Mouse (Mus musculus) midbrain, embryonic 13.5 days (tissue): ENCODE data around the gene Gdf1. TPM values are rescaled to one million over a fixed set of nuclear protein-coding genes. Genes with fewer than 3 reads are reported as not detected.
A peak's percentile ranks its signal among the peaks of the same experiment; 100 is the strongest.

Source experiments
- ATAC-seq: fragments of 200-750 bp; cut with Nextera tagmentation; 2 replicates; pipeline ENCODE4 v1.8.0; 2017; ENCODE audit warnings: mild to moderate bottlenecking, moderate TSS enrichment, moderate library complexity
- H3K27ac ChIP-seq: fragments of 300-500 bp; sonication (generic); 2 replicates; pipeline ENCODE4 v1.5.1; 2015; ENCODE audit warnings: inconsistent platforms, mild to moderate bottlenecking, moderate library complexity
- H3K27me3 ChIP-seq: fragments of 300-500 bp; sonication (generic); 2 replicates; pipeline ENCODE4 v1.6.1; 2015; ENCODE audit warnings: mild to moderate bottlenecking, inconsistent platforms
- H3K36me3 ChIP-seq: fragments of 300-500 bp; sonication (generic); 2 replicates; pipeline ENCODE4 v1.6.1; 2015; ENCODE audit warnings: mild to moderate bottlenecking, inconsistent platforms
- H3K4me1 ChIP-seq: fragments of 300-500 bp; sonication (generic); replicated peaks from 2 replicates; pipeline ENCODE4 v1.6.1; 2015; ENCODE audit warnings: inconsistent platforms
- H3K4me2 ChIP-seq: fragments of 300-500 bp; sonication (generic); replicated peaks from 2 replicates; pipeline ENCODE4 v1.6.1; 2015; ENCODE audit warnings: moderate library complexity, mild to moderate bottlenecking, inconsistent platforms
- H3K4me3 ChIP-seq: fragments of 300-500 bp; sonication (generic); replicated peaks from 2 replicates; pipeline ENCODE4 v1.5.1; 2015; ENCODE audit warnings: mild to moderate bottlenecking, inconsistent platforms
- H3K9ac ChIP-seq: fragments of 300-500 bp; sonication (generic); replicated peaks from 2 replicates; pipeline ENCODE4 v1.6.1; 2015; ENCODE audit warnings: mild to moderate bottlenecking, inconsistent platforms
- H3K9me3 ChIP-seq: fragments of 300-500 bp; sonication (generic); 2 replicates; pipeline ENCODE4 v1.6.1; 2016; ENCODE audit warnings: mild to moderate bottlenecking, inconsistent platforms
- WGBS: fragments of 180-500 bp; shearing (Covaris S2); methylation state at CpG from one replicate; pipeline ENCODE4 v1.1.7; 2015; 5-methylcytosine and 5-hydroxymethylcytosine counted together
- polyA plus RNA-seq: library from polyadenylated mRNA; unstranded; fragments of >200 nt; fragmentation: Nextera tagmentation; extraction: Ambion mirVana; gene quantifications from 2 replicates; pipeline ENCODE4 v1.2.1, GENCODE M21; 2015

Gene Gdf1
- polyA plus RNA-seq, 1 experiment from 2014 or later: 6.0 TPM

DNA sequence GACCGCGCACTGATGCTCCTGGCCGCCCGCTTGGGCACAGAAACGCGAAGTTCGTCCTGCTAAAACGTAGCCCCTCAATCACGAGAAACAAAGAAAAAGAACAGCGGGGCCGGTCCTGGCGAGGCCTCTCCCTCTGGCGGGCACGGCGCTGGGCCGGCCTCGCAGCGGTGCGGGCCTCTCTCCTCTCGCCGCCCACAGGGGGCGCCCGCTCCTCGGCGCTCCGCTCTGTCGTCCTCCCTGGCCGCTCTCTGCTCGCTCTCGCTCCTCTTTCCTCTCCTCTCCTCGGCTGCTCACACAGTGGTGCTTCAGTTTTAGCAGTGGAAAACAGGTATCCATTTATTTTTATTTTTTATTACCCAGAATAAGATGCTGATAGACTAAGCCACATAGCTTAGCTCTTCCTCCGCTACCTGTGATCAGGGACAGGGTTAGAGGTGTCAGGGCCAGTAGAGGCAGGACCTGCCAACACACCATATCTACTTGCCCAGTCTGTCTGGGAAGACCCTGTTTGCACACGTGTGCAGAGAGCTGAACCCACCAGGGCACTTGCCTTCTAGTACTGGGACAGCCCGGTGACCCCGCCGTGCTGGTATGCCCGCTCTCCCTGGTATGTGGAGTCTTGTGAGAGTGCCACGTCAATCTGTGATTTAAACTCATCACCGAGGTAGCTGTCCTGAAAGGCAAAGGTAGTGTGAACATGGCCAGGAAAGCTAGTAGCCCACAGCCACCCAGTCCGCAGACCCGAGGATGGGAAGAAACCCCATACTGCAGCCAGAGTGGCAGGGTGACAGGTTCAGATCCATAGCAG, 2.7 kb downstream of the Gdf1 start:
- H3K4me2 ChIP-seq: 0 out of 2 replicates have a peak overlapping the region, but pooled peaks have one; percentile 17
- peaks cover 87% of the 10 kb centered on the region for H3K36me3 ChIP-seq
- H3K27me3 ChIP-seq: peaks cover 15% of the 10 kb centered on the region
- no peak overlapping the region for H3K4me3 ChIP-seq
- peak overlapping the region; percentile 52; the same call in 1 of the 2 replicates for H3K9ac ChIP-seq
- peaks cover 37% of the 10 kb centered on the region for H3K4me1 ChIP-seq
- ATAC-seq: peak; percentile 81
- 26% methylated on average over 36 of the region's 41 CpGs for WGBS
- H3K9me3 ChIP-seq: no peaks in the 10 kb centered on the region
- peak overlapping the region; percentile 71 for H3K27ac ChIP-seq

DNA sequence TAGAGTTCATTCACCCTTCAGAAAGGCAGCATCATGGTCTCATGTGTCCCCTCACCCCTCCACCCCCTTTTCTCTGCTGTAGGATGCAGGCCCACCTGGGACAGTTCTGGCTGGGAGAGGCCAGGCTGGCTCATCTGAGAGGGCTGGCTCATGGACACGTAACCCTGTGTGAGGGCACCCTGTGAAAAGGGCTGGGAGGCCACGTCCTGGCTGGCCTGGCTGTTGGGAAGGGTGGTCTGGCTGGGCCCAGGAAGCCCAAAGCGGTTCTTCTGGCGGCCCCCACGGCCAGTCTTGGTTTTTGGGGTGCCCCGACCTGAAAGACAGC, 3.2 kb downstream of the Gdf1 start:
- Histone ChIP-seq H3K4me3 (no peak overlapping the region), H3K9me3 (no peaks in the 10 kb centered on the region), H3K36me3 (peaks cover 90% of the 10 kb centered on the region), H3K4me2 (no peak overlapping the region), H3K27me3 (peaks cover 15% of the 10 kb centered on the region), H3K4me1 (peaks cover 37% of the 10 kb centered on the region), H3K27ac (no peak overlapping the region), H3K9ac (no peak overlapping the region)
- 0 out of 2 replicates have a peak, but pooled peaks have one; percentile 1 for ATAC-seq
- WGBS: 96% methylated on average over 6 of the region's 6 CpGs

DNA sequence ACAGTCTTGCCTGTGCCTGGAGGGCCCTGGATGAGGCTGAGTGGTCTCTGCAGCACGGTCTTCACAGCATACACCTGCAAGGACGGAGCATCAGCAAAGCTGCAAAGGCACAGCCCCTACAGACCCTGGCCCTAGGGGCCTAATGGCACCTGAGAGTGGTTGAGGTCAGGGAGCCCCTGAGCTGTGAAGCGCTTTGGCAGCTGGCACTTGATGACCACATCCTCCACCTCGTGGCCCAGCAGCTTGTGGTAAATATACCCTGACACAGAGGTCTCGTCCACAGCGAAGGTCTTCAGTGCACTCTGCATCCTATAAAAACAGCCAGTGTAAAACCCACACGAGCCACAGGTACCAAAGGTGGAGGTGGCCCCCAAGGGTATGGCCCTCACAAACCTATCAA, 9.3 kb downstream of the Gdf1 start:
- ATAC-seq: no peak
- H3K36me3 ChIP-seq: peaks cover 100% of the 10 kb centered on the region
- no peak overlapping the region for H3K27ac ChIP-seq
- WGBS: 91% methylated on average over 7 of the region's 7 CpGs
- H3K4me1 ChIP-seq: no peaks in the 10 kb centered on the region
- H3K9ac ChIP-seq: no peak overlapping the region
- no peaks in the 10 kb centered on the region for H3K27me3 ChIP-seq
- H3K4me2 ChIP-seq: no peak overlapping the region
- no peaks in the 10 kb centered on the region for H3K9me3 ChIP-seq
- H3K4me3 ChIP-seq: no peak overlapping the region

DNA sequence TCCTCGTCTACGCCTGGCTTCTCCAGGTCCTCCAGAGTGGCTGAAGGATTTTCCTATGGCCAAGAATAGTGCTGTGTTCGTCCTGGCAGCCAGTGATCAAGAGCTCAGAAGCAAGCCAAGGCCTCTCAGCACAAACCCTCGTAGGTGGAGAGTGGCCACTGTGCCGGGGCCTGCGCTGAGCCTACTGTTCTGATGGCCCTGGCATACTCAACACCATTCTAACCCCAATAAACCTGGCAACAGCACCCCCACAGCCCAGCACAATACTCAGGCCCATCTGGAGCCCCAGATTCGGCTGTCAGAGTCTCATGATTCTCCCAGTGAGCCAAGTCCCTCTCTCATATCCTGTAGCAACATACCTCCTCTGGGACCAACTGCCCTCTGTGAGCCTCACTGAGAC, 11.0 kb downstream of the Gdf1 start:
- H3K27ac ChIP-seq: no peak overlapping the region
- no peaks in the 10 kb centered on the region for H3K9me3 ChIP-seq
- no peak overlapping the region for H3K4me3 ChIP-seq
- WGBS: 92% methylated on average over 7 of the region's 7 CpGs
- no peaks in the 10 kb centered on the region for H3K4me1 ChIP-seq
- no peak overlapping the region for H3K4me2 ChIP-seq
- ATAC-seq: no peak
- no peaks in the 10 kb centered on the region for H3K27me3 ChIP-seq
- H3K9ac ChIP-seq: 0 out of 2 replicates have a peak overlapping the region, but pooled peaks have one; percentile 4
- H3K36me3 ChIP-seq: peaks cover 88% of the 10 kb centered on the region

DNA sequence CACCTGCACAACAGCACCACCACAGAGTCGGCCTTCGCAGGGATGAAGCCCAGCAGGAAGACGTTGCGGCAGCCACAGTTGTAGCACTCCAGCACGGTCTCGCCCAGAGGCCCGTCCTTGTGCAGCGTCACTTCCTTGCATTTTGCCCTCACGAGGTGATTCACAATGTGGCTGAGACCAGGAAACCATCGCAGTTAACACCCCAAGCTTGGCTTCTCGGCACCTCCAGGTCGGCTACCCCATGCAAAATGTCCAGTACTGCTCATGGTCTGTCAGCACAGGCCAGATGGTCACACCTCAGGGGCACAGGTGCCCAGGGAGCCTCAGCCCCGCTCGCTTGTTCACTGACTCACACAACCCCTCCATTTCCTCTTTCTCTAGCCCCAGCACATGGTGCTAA, 12.4 kb downstream of the Gdf1 start:
- Histone ChIP-seq H3K9ac (no peak overlapping the region), H3K4me3 (no peak overlapping the region), H3K27me3 (no peaks in the 10 kb centered on the region), H3K27ac (no peak overlapping the region), H3K9me3 (no peaks in the 10 kb centered on the region), H3K4me1 (no peaks in the 10 kb centered on the region), H3K4me2 (no peak overlapping the region), H3K36me3 (peaks cover 84% of the 10 kb centered on the region)
- WGBS: 93% methylated on average over 14 of the region's 14 CpGs
- no peak for ATAC-seq

DNA sequence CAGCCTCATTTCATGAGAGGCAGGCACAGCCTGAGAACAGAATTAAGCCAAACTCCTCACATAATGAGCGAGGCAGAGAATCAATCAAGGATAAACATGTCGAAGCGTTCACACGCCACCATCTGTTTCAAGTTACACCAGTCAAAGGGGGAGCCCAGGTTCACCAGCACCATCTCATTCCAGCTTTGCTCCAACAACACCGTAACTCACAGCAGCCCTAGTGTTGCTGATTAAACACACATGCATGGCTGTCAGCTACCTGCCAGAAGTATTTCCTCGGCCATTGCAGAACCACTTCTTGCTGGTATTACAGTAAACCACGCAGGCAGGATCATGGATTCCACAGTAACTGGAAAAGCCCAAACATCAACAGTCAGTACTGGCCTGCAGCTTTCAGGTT, 13.5 kb downstream of the Gdf1 start:
- 88% methylated on average over 7 of the region's 7 CpGs for WGBS
- H3K27ac ChIP-seq: no peak overlapping the region
- H3K36me3 ChIP-seq: peaks cover 76% of the 10 kb centered on the region
- ATAC-seq: no peak
- no peak overlapping the region for H3K4me2 ChIP-seq
- peaks cover 6% of the 10 kb centered on the region for H3K4me1 ChIP-seq
- no peaks in the 10 kb centered on the region for H3K9me3 ChIP-seq
- no peak overlapping the region for H3K4me3 ChIP-seq
- no peaks in the 10 kb centered on the region for H3K27me3 ChIP-seq
- H3K9ac ChIP-seq: no peak overlapping the region

GRCm38 (mm10) chr8:70343696-70344095, 14.1 kb downstream of the Gdf1 start:
- no peak overlapping the region for H3K9ac ChIP-seq
- H3K4me3 ChIP-seq: no peak overlapping the region
- ATAC-seq: 0 out of 2 replicates have a peak, but pooled peaks have one; percentile 45
- 58% methylated on average over 6 of the region's 6 CpGs for WGBS
- no peaks in the 10 kb centered on the region for H3K27me3 ChIP-seq
- H3K36me3 ChIP-seq: peaks cover 74% of the 10 kb centered on the region
- H3K9me3 ChIP-seq: no peaks in the 10 kb centered on the region
- H3K4me1 ChIP-seq: peaks cover 12% of the 10 kb centered on the region
- H3K4me2 ChIP-seq: no peak overlapping the region
- H3K27ac ChIP-seq: no peak overlapping the region

DNA sequence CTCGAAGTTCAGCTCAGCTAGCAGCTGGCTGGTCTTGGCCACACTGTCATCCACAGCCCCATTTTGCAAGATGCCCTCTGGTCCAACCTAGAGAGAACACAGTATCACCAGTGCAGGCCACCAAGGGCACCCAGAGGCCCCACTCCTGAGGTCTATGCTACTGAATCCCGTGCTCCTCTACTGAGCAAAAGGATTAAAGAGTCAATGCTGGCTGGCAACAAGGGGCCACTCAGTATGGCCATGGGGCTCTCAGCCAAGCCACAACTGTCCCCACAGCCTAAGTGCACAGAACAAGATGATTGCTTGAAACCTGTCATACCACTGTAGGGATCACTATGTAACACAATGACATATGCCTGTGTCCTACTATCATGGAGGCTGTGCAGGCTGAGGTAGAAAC, 14.7 kb downstream of the Gdf1 start:
- 87% methylated on average over 2 of the region's 2 CpGs for WGBS
- Histone ChIP-seq H3K4me3 (no peak overlapping the region), H3K27ac (no peak overlapping the region), H3K36me3 (peaks cover 74% of the 10 kb centered on the region), H3K4me2 (no peak overlapping the region), H3K9me3 (no peaks in the 10 kb centered on the region), H3K27me3 (no peaks in the 10 kb centered on the region), H3K4me1 (peaks cover 17% of the 10 kb centered on the region), H3K9ac (no peak overlapping the region)
- 0 out of 2 replicates have a peak, but pooled peaks have one; percentile 3 for ATAC-seq

DNA sequence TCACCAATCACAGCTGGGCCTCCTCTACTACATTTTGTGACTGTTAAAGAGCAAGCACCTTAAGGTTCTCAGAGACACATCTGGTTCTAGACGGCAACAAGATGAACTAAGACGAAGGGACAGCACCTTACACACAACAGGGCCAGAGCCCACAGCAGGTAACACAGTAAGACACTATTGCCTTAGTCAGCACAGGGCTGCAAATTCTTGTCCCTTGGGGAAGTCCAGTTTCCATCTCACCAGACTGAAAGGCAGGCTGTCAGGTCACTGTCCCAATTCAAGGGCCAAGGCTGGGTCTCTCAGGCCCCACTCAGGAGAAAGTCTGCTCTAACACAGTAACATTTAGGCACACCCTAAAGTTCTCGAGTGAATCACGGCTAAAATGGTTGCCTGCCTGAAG, 17.8 kb downstream of the Gdf1 start:
- H3K4me1 ChIP-seq: peaks cover 49% of the 10 kb centered on the region
- H3K9me3 ChIP-seq: no peaks in the 10 kb centered on the region
- no peak overlapping the region for H3K4me2 ChIP-seq
- no peak overlapping the region for H3K27ac ChIP-seq
- 92% methylated on average over 4 of the region's 4 CpGs for WGBS
- no peak overlapping the region for H3K9ac ChIP-seq
- H3K27me3 ChIP-seq: no peaks in the 10 kb centered on the region
- no peak for ATAC-seq
- peaks cover 52% of the 10 kb centered on the region for H3K36me3 ChIP-seq
- H3K4me3 ChIP-seq: no peak overlapping the region

- Histone ChIP-seq H3K9ac (no peak overlapping the region; the same call in 1 of the 2 replicates), H3K27ac (no peak overlapping the region), H3K36me3 (peaks cover 47% of the 10 kb centered on the region), H3K9me3 (no peaks in the 10 kb centered on the region), H3K4me3 (no peak overlapping the region), H3K4me1 (peaks cover 50% of the 10 kb centered on the region), H3K4me2 (no peak overlapping the region), H3K27me3 (no peaks in the 10 kb centered on the region)
- 95% methylated on average over 1 of the region's 1 CpGs for WGBS
- ATAC-seq: no peak
Measured at GRCm38 (mm10) chr8:70347860-70348420, 18.3 kb downstream of the Gdf1 start.

DNA sequence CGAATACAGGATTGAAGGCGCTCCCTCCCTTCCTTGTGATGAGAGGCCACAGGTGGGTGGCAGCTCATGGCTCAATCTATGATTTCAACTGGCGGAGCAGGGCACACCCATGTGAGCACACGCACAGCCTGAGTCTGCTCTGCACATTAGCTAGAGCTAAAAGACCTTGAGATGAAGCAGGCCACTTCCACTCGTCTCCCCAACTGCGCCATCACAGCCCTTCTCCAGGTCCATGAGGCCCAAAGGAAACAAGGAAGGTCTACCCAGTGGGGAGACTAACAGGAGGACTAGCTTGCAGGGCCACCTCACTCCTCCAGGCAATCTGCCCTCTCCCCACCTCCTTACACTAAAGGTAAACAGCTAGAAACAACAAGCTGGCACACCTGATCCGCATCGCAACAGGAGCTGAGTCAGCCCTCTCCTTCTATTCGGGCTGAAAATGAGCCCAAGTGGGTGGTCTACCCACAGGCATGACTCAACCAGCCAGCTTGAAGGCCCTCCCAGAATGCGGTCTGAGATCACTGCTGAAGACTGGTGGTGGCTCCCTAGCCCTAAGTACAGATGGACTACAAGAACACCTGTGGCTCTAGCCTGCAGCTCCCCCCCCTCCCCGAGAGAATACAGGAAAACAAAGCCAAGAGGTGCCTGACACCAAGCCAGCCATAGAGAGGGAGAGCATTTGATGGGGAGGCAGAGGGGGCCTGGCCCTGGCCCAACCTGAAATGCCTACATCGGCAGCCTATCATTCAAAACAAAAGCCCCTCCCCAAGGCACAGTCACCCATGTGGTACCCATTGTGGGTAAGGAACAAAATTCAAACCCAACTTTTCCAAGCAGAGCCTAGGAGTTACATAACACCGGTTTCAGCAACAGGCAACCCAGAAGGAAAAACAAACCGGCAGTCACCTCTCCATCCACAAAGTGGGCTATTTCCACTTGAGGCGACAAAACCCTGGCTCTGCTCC, 21.7 kb downstream of the Gdf1 start:
- WGBS: 62% methylated on average over 15 of the region's 15 CpGs
- H3K4me1 ChIP-seq: peaks cover 57% of the 10 kb centered on the region

DNA sequence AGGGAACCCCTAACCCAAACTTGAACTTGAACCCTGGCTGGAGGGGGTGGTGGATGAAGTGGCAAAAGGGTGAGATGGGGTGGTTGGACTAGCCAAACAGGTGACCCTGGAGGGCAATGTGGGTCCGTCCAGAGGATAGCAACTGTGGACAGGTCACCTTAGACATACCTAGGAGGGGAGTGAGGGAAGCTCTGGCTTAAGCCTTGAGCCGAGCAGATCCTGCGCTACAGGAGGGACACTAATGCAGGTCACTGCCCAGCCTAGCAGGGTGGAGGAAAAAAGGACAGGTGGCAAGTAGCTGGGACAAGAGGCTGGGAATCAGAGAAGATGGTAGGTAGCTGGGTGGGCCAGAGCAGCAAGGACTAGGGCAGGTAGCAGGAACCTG, 22.4 kb downstream of the Gdf1 start:
- Histone ChIP-seq H3K27ac (no peak overlapping the region), H3K36me3 (peaks cover 22% of the 10 kb centered on the region), H3K4me3 (peak overlapping the region; percentile 99), H3K9me3 (no peaks in the 10 kb centered on the region), H3K9ac (peak overlapping the region; percentile 100), H3K27me3 (no peaks in the 10 kb centered on the region), H3K4me1 (peaks cover 57% of the 10 kb centered on the region), H3K4me2 (peak overlapping the region; percentile 90)
- 37% methylated on average over 3 of the region's 3 CpGs for WGBS
- ATAC-seq: no peak

More for the DNA sequence above, 21.7 kb downstream of the Gdf1 start:
- Histone ChIP-seq H3K4me3 (peak overlapping the region; percentile 99), H3K4me2 (peak overlapping the region; percentile 90), H3K36me3 (peaks cover 26% of the 10 kb centered on the region), H3K9me3 (no peaks in the 10 kb centered on the region), H3K9ac (peak overlapping the region; percentile 100), H3K27ac (no peak overlapping the region), H3K27me3 (no peaks in the 10 kb centered on the region)
- no peak for ATAC-seq
